Mouse (Mus musculus) kidney, adult 8-10 months (tissue): ENCODE results near the gene Ppp4r2.
A peak's percentile ranks its signal among the peaks of the same experiment; 100 is the strongest.
"Not testable (repeated sequence)": the region's sequence is repeated elsewhere in the genome, so short reads cannot be mapped to it uniquely, and the experiment has no call there.

Experiments used
- DNase-seq, 2 experiments: peaks; one replicate each; pipeline ENCODE4 v3.0.0; 2022

The Ppp4r2 gene

DNA sequence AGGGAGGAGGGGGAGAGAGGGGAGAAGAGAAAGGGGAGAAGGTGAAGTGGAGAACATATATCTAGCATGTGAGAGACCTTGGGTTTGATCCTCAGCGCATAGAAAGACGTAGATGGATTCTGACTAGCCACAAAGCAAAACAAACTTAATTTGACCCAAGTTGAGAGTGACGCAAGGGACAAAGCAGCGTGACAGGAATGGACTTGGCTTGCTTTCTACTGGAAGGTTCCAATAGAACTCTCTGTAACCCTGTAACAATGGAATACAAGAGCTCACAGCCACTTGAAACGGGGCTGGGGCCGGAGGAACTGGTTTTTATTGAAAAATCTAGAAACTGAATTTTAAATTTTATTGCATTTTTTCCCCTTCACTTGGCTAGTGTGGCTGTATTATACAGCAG is 1.7 kb upstream of the Ppp4r2 start:
- DNase-seq, result no peak

DNA sequence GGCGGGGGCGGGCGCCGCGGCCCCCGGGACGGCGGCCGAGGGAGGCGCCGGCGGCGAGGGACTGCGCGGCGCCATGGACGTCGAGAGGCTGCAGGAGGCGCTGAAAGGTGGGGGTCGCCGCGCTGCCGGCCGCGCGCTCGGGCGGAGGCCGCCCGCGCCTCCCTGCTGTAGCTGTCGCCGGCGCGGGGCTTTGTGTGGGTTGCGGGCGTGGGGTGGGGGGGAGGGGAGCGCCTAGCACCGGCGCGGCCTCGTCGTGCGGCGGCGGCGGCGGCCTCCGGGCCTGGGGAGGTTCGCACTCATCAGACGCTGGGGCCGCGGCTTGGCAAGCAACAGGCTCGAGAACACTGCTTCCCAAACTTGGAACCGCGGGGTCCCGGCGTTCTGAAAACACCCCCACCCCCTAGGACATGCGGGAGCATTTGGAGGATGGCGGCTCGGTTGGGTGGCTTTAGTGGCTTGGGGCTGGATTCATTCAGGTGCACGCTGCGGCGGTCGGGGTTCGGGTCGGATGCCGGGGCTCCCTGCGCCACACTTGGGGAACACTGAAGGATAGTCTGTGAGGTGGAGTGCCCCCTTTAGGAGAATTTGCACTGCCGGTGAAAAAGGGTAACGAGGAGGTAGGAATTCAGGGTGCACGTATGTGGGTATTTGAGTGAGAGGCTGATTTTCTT is 524 bp downstream of the Ppp4r2 start:
- peak; percentile 31 to 44 for DNase-seq

DNA sequence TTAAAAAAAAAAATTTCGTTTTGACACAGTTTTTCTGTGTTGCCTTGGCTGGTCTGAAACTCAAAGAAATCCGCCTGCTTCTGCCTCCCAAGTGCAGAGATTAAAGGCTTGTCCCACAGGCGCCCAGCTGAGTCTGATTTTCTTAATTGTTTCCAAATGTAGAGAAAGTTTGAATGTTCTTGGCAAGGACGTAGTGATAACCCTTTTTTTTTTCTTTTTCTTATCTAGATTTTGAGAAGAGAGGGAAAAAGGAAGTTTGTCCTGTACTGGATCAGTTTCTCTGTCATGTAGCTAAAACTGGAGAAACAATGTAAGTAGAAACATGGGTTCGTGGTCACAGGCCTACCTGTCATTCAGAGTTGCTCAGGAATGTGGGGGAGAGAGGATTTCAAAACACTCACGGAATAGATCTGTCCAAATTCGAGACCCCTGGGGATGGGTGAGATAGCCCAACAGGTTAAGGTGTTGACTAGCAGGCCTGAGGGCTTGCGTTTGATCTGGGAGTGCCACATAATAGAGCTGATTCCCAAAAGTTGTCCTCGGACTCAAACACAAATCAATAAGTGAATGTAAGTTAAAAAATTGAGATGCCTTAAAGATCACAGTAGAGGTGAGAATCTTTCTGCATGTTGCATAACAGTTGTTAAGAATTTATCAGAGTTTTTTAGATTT is 1.2 kb downstream of the Ppp4r2 start:
- no peak for DNase-seq

DNA sequence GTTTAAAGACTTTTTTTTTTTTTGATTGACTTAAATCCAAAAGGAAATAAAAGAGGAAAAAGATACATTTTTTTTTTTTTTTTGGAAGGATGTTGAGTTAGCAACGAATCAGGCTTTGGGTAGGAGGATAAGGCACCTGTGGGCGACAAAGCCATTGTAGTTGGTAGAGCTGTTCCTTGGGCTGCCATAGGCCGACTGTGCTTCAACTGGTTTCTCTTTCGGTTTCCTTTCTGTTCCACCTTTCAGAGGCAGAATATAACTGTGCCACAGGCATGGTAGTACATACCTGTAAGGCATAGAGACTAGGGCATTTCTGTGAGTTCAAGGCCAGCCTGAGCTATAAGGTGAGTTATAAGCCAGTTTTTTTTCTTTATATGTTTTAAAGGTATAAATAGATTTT is 11.6 kb downstream of the Ppp4r2 start:
- DNase-seq, result no peak

DNA sequence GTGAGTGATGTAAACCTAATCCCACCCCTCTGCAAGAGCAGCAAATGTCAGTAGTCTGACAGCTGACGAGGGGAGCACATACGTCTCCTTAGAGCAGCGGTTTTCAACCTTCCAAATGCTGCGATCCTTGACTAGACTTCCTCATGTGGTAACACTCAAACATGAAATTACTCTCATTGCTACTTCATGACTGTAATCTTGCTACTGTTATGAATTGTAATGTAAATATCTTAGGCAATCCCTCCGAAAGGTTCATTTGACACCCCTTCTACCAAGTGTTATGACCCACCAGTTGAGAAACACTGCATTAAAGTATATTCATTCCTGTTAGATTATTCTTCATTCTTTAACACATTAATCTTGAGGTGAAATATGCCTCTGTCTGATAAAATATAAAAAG is 13.8 kb downstream of the Ppp4r2 start:
- no peak for DNase-seq

DNA sequence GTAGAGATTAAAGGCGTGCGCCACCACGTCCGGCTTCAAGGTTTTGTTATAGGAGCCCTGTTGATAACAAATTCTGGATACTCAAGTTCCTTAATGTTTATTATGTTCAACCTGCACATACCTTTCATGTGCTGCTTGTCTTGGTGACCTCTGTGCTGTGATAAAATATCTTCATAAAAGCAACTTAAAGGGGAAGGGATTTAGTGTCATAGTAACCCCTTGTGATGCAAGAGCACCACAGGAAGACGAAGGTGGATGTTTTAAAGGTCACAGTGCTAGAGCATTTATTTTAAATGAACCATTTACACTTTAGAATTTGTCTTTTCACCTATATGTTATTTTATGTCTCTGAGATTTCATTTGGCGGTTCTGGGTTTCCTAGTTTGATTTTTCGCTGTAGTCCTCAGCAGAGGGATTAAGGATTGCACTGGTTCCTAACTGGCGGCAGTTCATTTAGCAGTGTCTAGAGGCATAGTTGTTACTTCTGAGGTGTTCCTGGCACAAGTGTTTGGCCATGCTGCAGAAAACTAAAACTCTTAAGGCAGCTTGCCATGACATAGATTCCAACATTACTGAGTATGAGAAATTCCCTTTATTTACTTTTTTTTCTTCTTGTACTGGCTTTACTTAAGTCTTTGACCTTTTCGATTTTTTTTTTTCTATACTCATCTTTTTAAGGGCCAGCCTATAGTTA is 15.4 kb downstream of the Ppp4r2 start:
- DNase-seq, result no peak

DNA sequence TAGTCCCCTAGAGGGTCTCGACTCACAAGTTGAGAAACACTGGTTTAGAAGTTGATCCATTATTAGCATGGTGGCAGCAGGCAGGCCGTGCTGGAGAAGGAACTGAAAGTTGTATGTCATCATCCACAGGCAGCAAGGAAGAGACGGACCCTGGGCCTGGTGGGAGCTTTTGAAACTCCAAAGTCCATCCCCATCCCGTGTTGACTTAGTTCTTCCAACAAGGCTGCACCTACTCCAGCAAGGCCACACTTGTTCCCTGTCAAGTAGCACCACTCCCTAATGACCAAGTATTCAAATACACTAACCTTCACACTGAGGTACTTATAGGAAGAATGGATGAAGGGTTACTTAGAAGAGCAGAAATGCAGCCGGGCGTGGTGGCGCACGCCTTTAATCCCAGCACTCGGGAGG is 17.3 kb downstream of the Ppp4r2 start:
- DNase-seq, result no peak

DNA sequence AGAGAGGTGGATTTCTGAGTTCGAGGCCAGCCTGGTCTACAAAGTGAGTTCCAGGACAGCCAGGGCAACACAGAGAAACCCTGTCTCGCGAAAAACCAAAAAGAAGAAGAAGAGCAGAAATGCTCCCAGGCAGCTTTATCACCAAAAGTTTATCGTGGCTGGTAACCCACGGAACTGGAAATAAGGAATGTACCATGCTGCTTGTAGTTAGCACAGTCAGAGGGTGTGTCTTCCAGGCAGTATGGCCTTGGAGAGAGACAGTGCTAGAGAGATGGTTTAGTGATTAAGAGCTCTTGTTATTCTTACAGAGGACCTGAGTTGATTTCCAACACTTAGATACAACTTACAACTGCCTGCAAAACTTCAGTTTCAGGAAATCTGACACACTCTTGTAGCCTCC is 17.7 kb downstream of the Ppp4r2 start:
- DNase-seq, result no peak

DNA sequence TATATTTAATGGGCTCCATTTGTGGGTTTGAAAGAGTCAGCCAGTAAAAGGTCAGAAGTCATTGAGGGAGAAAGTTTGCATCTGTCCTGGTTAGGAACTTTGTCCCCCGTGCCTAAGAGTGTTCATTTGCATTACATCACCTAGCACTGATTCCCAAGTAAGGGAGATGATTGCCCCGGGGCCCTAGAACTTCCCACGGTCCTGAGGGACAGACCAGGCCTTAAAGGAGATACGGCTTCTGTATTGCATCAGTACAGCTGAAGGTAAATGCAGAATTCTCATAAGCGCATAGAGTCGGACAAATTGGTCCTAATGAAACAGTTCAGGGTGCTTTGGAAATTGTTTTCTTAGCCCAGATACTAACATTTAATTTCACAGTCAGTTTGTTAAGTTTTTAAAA is 31.9 kb downstream of the Ppp4r2 start:
- DNase-seq, result no peak

DNA sequence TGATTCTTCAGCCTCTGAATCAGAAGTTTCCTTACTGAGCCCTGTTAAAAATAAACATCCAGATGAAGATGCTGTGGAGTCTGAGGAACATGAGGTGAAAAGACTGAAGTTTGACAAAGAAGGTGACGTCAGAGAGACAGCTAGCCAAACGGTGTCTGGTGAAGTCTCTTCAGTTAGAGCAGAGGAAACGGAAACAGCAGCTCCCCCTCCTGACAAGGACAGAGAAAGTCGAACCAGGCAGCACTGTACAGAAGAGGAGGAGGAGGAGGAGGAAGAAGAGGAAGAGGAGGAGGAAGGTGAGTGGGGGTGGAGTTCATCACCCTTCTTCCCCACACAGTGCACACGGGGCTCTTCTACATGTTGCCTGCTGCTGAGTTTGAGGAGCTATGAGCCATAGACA is 32.4 kb downstream of the Ppp4r2 start:
- not testable (repeated sequence) for DNase-seq

DNA sequence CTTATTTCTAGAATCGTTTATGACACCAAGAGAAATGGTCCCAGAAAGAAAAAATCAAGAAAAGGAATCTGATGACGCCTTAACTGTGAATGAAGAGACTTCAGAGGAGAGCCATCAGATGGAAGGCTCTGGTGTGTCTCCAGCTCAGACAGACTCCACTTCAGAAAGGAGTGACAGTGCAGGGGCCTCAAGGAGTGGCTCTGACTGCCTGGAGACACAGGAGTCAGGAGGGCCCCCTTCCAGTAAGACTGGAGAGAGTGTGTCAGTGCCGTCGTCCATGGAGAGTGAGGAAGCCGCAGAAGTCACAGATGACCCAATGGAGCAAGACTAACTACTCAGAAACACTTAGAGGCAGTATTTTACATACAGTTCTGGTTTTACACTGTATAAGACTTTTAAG is 32.8 kb downstream of the Ppp4r2 start:
- DNase-seq, result not testable (repeated sequence)

DNA sequence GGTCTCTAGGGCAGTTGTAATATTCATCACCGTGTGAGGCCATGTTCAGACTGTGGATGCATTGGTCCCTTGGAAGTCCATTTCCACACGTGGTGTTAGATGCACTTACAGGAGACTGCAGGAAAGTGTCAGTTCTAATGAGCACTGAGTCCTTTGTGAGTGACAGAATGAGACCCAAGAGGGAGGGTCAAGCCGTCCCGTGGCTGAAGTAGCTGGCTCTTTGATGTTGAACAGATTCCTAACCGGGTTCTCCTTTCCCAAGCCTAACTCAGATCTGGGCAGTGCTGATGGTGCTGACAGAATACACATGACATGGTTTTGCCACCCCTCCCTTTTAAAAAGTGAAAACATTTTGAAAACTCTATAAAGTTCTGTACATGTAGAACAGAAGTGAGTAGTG is 35.4 kb downstream of the Ppp4r2 start:
- DNase-seq, result no peak

DNA sequence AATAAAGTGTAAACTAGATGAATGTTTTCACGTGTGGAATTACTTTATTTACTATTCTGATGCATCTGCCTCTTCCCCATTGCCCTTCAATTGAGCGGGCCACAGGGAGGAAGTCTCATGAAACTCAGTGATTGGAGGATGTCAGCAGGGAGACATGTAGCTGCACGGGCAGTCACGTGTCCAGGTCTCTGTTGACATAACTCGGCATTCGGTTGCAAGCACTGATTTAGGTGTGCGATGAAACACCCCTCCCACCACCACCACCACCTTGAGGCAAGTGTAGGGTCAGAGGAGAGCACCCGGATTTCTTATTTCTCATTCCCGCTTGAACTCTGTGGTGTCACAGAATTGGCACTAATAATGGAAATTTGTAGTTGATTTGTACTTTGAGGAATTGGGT is 36.5 kb downstream of the Ppp4r2 start:
- no peak for DNase-seq

DNA sequence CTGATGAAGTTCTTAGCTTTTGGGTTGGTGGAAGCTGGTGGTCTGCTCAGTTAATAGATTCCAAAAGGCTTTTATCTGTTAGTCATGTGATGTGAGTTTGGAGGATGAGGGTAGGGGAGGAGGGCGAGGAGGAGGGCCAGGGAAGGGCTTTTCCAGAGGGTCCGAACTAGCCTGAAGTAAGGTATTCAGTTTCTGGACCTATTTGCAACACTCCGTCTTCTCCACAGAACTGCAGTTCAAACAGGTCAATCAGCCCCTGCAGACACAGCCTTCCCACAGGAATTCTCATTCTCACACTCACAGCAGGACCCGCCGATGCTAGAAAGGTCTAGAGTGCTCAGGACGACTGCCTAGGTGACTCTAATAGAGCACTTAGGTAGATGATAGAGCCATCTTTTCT is 39.8 kb downstream of the Ppp4r2 start:
- no peak for DNase-seq

DNA sequence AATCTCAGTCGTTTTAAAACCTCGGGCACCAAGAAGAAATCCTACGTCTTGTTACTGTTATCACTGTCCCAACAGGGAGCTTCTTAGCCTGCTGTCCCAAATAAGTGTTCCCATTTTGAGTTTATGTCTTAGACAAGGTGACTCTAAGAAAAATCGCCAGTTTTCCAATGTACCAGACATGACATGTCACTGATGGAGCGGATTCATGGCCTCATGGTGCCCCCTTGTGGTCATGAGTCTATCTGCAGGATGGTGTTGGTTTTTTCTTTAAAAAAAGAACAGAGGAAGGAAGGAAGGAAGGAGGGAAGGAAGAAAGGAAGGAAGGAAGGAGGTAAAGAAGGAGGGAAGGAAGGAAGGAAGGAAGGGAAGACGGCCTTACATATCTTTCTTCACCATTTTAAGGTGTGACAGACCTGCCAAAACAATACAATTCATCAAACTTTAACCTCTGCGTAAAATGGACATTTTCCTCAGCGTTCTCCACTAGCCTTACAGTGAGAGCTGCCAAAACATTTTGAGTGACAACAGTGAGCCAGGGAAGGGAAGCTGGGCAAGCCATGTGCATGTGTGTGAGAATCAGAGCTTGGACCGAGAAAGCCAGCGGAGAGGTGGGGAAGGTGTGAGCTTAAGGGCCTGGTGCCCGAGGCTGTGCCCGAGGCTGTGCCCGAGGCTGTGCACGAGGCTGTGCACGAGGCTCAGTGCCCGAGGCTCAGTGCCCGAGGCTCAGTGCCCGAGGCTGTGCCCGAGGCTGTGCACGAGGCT is 42.6 kb downstream of the Ppp4r2 start:
- DNase-seq, result peak; percentile 34 to 65

DNA sequence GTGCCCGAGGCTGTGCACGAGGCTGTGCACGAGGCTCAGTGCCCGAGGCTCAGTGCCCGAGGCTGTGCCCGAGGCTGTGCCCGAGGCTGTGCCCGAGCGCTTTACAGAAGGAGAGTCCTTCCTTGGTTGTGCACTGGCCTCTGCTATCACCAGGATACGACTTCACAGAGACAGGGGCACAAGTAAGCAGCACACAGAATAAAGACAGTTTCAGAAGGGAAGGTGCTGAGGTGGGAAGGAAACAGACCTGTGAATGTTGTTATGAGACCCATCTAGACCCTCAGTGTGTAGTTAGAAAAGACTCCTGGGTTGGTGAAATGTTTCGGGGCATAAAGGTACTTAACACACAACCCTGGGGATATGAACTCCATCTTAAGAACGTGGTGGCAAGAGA is 43.2 kb downstream of the Ppp4r2 start:
- no peak for DNase-seq

DNA sequence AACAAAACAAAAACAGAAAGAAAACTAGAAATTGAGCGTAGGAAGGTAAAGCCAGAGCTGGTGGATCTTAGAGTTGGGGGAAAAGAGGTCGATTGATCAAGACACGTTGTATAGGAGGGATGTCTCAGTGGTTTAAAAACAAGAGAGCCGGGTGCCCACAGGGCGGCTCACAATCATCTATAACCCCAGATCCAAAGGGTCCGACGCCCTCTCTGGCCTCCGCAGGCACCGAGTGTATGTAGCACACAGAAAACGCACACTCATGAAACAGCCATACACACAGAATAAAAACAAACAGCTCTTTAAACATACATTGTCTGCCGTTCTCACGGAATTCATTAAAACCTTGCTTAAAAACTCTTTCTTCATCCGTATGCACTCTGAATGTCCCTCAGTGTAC is 45.1 kb downstream of the Ppp4r2 start:
- no peak for DNase-seq

DNA sequence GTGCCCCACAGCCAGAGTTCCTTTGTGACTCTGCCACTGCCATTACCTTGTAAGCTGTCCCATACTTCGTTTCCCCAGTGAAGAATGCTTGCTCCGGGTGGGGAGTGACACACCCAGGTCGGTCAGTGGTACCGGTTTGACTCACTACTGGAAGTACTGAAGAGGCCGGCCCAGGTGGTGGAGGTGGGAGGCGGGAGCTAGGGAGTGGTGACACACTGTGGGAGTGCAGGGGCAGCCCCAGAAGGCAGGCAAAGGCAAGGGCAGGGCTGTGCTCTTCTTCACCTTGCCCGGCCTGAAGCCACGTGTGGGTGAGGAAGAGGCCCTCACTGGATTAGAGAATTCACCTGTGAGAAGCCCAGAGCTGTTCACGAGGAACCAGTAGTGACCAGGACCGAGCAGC is 46.2 kb downstream of the Ppp4r2 start:
- no peak for DNase-seq

DNA sequence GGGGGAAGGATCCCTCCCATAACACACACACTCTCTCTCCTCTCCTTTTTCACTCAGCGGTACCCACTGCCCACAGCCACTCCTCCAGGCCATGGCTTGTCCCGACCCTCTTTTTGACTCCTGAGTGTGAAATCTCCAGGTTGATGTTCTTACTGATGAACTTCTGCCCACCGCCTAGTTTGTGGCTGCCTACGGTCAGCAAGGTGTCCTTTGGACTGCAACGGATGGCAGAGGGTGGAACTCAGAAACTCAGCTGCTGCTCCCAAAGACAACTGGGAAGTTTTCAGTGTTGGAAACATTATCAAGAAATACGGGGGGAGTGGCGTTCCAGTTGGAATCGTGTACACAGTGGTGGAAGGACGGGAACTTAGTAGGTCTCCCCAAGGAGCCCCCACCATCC is 48.2 kb downstream of the Ppp4r2 start:
- peak in 1 of 2 experiments; percentile 33 for DNase-seq

DNA sequence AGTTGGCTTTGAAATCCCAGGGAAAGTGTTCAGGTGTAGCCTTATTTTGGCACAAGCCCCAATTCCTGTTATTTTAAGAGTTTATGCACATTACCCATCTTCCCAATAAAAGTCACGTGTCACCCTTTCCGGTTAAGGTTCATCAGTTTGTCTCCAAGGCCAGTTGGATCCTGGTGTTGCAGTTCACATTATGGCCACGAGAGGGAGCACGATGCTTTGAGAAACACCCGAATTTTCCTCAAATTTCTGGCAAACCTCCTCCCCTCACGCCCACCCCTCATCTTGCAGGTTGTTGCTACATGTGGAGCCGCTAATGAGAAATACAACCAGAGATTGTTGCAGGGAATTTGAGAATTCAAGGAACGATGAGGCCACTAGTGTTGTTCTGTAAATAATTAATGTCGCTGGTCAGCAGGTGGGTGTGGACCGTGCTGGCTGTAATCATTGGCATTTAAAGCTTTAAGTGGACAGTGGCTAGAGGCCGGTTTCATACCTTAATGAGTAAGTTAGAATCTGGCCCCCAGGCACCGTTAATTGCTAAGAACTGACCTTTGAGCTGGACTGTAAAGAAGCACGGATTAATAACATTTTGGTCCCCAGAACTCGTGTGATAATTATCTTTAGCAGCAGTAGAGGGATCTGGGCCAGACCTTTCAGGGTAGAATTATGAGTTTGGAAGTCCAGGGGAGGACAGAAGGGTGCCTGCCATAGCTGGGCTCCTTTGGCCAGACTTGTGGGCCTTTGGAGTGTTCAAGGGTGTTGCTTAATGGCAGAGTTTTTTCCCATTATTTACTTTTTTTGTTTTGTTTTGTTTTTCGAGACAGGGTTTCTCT is 49.2 kb downstream of the Ppp4r2 start:
- peak; percentile 79 to 87 for DNase-seq

DNA sequence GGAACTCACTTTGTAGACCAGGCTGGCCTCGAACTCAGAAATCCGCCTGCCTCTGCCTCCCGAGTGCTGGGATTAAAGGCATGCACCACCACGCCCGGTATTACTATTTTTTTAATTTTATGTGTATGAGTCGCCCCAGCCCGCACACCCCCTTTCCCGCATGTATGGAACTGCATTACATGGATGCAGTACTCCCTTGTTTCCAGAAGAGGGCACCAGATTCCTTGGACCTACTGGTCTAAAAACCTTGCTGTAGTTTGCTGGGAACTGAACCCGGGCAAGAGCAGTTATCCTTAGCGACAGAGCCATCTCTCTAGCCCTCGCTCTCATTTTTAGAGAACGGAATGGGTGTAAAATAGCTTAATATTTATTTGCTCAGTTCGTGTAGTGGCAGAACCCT is 49.8 kb downstream of the Ppp4r2 start:
- peak; percentile 22 to 53 for DNase-seq

DNA sequence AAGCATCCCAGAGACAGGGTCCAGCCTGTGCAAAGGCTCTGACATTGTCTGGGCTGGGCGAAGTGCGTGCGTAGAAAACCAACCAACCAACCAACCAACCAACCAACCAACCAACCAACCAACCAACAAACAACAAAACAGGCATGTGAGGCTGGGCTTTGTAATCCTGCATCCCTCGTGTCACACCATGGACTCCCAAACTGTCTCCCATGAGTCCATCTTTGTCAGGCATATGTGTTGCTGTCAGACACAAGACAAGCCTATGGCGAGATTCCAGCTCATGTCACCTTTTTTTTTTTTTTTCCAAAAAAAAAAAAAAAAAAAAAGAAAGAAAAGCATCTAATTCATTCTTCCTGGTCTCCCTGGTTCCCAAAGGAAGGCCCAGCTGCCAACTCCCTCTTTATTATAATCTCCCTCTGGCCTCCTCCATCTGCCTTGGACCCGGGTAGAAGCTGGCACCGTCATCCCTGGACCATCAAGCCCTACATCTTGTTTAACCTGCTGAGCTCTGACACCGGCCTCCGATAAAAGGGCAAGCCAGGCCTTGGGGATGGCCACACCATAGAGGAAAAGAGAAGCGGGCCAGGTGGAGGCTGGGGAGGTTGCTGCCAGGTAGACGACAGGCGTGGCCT is 51.3 kb downstream of the Ppp4r2 start:
- DNase-seq, result no peak
